Mouse (Mus musculus) layer of hippocampus, adult 2 months (tissue): ENCODE results near the gene Poldip2. TPM values are rescaled to one million over a fixed set of nuclear protein-coding genes. Genes with fewer than 3 reads are reported as not detected.

Source experiments
- DNase-seq, 2 experiments: peaks; one replicate each; pipeline ENCODE4 v3.0.0; 2022; ENCODE audit warnings: low spot score in 2 of 2
- H3K27ac ChIP-seq: fragments of 200-600 bp; 2 replicates; pipeline ENCODE4 v1.8.1; 2022
- H3K4me3 ChIP-seq: fragments of 200-600 bp; 2 replicates; pipeline ENCODE4 v1.8.1; 2022; ENCODE audit warnings: mild to moderate bottlenecking
- CTCF ChIP-seq: fragments of 200-600 bp; conservative IDR thresholded peaks from 2 replicates; pipeline ENCODE4 v1.8.1; 2022; ENCODE audit warnings: antibody characterized with exemption, mild to moderate bottlenecking, moderate library complexity
- total RNA-seq, 2 experiments: library from RNA; stranded (reverse); gene quantifications; 2 replicates each; pipeline ENCODE4 v1.2.3; 2021

The Poldip2 gene
- total RNA-seq, 2 experiments from 2014 or later = 121 to 122 TPM

GRCm38 (mm10) chr11:78560447-78560846 is 48.5 kb downstream of the Poldip2 start:
- TF ChIP-seq CTCF = peak; percentile 90
- H3K4me3 ChIP-seq = no peak overlapping the region
- no peak overlapping the region for H3K27ac ChIP-seq
- peak; percentile 81 to 83 for DNase-seq

GRCm38 (mm10) chr11:78566775-78567174 is 54.8 kb downstream of the Poldip2 start:
- TF ChIP-seq CTCF = no peak
- H3K27ac ChIP-seq = peak overlapping the region; percentile 28; the same call in 1 of the 2 replicates
- H3K4me3 ChIP-seq = no peak overlapping the region
- DNase-seq = no peak

DNA sequence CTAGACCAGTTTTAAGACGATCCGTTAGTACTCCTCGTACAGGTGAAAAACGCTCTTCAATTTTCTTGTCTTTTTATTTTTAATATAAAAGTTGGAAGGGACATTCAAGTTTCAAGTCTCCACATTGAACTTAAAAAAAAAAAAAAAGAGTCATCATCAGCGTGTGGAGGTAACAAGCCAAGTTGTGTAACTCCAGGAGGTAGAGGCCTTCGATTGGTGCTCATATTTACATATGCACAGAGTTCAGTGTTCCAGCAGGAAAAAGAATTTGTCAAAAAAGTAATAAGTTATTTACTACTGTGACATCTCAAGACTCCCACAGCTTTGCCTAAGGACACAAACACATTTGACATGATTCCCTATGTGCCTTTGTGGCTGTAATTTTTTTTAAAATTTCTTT is 55.6 kb downstream of the Poldip2 start:
- DNase-seq = no peak
- H3K27ac ChIP-seq = no peak overlapping the region
- no peak overlapping the region for H3K4me3 ChIP-seq
- TF ChIP-seq CTCF = no peak

DNA sequence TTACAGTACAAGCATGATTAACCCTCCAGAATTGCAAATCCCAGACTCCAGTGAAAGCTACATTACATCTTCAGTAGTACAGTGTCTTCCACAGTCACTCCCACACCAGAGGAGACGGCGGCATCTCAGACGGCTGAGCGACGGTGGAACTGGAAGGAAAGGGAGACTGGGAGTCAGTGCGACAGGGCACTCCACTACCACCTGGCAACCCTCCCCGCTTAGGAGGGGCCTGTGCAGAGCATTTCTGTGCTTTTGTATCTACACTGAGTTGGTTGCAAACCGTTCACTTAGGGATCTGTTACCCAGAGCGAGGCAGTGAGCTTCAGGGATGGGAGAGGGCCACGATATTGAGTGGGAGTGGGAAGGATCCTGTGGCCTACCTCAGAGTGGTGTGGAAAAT is 56.8 kb downstream of the Poldip2 start:
- no peak for TF ChIP-seq CTCF
- Histone ChIP-seq H3K4me3 (no peak overlapping the region), H3K27ac (no peak overlapping the region)
- no peak for DNase-seq

- H3K4me3 ChIP-seq = no peak overlapping the region
- TF ChIP-seq CTCF = no peak
- no peak for DNase-seq
- H3K27ac ChIP-seq = no peak overlapping the region
Observed at GRCm38 (mm10) chr11:78569806-78570205, 57.8 kb downstream of the Poldip2 start.

DNA sequence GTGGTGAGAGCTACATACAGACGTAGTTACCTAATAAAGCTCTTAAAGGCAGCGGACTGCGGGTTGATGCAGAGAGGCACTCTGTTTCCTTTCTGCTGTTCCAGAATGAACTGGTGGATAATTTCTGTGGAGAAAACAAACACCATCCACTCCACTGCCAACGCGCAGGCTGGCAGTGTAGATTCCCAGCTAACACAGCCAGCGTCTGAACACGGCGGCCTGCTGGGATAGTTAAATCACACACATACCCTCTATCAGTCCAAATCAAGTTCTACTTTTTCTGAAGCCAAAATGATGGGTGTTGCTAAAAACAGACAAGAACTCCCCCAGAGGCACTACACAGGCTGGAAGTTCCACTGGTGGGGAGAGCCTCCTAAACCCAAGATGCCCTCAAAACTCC is 59.4 kb downstream of the Poldip2 start:
- Histone ChIP-seq H3K4me3 (no peak overlapping the region), H3K27ac (no peak overlapping the region)
- DNase-seq = peak; percentile 43
- TF ChIP-seq CTCF = no peak

GRCm38 (mm10) chr11:78571854-78572253 is 59.9 kb downstream of the Poldip2 start:
- Histone ChIP-seq H3K4me3 (no peak overlapping the region), H3K27ac (no peak overlapping the region)
- no peak for TF ChIP-seq CTCF

More at GRCm38 (mm10) chr11:78571854-78572253, 59.9 kb downstream of the Poldip2 start:
- no peak for DNase-seq

Other genes with a start within 250 kb of the Poldip2 start
- 10 to 100 TPM in 1 of 2 experiments, 1 to 10 TPM in 1; 5.6 to 12.2 TPM for gene BC030499, start 221.4 kb upstream of the Poldip2 start, total RNA-seq
- 1 to 10 TPM; 8.3 to 8.5 TPM for gene Spag5, start 210.7 kb upstream of the Poldip2 start, total RNA-seq
- 100 to 1,000 TPM; 853 to 900 TPM for gene Aldoc, start 189.2 kb upstream of the Poldip2 start, total RNA-seq
- gene Pigs, start 183.8 kb upstream of the Poldip2 start, total RNA-seq = 10 to 100 TPM; 58.2 to 59.9 TPM
- gene Unc119, start 168.7 kb upstream of the Poldip2 start, total RNA-seq = 10 to 100 TPM; 27.8 to 33.9 TPM
- not detected for gene Foxn1, start 125.6 kb upstream of the Poldip2 start, total RNA-seq
- gene Slc13a2, start 90.0 kb upstream of the Poldip2 start, total RNA-seq = not detected
- 10 to 100 TPM; 11.7 to 12.3 TPM for gene Slc46a1, start 46.5 kb upstream of the Poldip2 start, total RNA-seq
- gene Sarm1, start 14.4 kb upstream of the Poldip2 start, total RNA-seq = 10 to 100 TPM; 39.2 to 45.4 TPM
- 10 to 100 TPM; 59.6 to 69.2 TPM for gene Vtn, start 13.1 kb upstream of the Poldip2 start, total RNA-seq
- 1 to 10 TPM; 4.5 to 4.7 TPM for gene Sebox, start 8.7 kb upstream of the Poldip2 start, total RNA-seq
- 10 to 100 TPM; 44.2 to 45.7 TPM for gene Tmem199, start within 50 bp of the Poldip2 start, total RNA-seq
- 10 to 100 TPM; 29.9 to 31.3 TPM for gene Tnfaip1, start 24.1 kb downstream of the Poldip2 start, total RNA-seq
- gene Ift20, start 24.2 kb downstream of the Poldip2 start, total RNA-seq = 10 to 100 TPM; 77.7 to 80.2 TPM
- gene Tmem97, start 38.6 kb downstream of the Poldip2 start, total RNA-seq = 10 to 100 TPM; 10.6 to 12.2 TPM
- gene Nlk, start 185.2 kb downstream of the Poldip2 start, total RNA-seq = 10 to 100 TPM; 39.3 to 43.0 TPM
- 10 to 100 TPM; 20.0 to 20.7 TPM for gene Ccnq, start 239.5 kb downstream of the Poldip2 start, total RNA-seq